Mouse (Mus musculus) monocyte, adult 2 months (primary cell): ENCODE measurements at regions not wholly inside any gene's neighbourhood (a gene's known extent, or its start where the extent isn't known, plus 50 kb on each side); places are given as distances from the start of the nearest gene placed in this dataset.
A peak's percentile ranks its signal among the peaks of the same experiment; 100 is the strongest.
"Not testable (repeated sequence)": the region's sequence is repeated elsewhere in the genome, so short reads cannot be mapped to it uniquely, and the experiment has no call there.

Experiments
- DNase-seq, 2 experiments: peaks; one replicate each; pipeline ENCODE4 v3.0.0; 2022; ENCODE audit warnings: low spot score in 2 of 2, low read depth in 1 of 2

DNA sequence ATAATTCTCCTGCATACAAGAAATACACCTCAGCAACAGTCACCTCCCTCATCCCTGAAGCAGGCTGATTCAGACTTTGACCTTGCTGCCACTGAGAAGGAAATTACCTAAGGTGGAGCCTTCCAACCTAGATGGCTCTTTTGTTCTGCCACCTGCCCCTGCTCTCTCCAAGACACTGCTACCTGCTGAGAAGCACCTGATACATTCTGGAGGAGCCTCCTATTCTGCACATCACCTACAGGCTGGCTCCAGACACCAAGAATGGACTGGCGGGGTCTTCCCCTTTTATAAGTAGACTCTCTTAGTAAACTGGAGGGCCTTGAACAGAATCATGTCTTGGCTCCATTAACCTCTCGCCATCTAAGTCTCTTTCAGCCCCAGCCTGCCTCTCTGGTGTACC, 1149.5 kb upstream of the 2610301B20Rik start:
- DNase-seq: not testable (repeated sequence)

DNA sequence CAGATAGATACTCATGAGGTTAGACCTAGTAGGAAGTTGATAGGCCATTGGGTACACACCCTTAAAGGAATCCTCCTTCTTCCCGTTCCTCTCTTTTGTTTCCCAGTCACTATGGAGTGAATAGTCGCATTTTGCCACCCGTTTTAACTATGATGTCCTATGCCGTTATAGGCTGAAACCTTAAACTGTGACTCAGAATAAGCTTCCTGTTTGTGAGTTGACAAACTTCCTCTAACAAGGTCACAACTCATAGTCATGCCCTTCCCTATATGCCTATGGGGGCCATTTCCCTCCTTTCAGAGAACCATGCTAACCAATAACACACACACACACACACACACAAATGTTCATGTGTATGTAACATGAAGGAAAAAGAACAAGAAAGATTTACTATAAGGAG, 1136.6 kb upstream of the 2610301B20Rik start:
- peak in 1 of 2 experiments; percentile 5 for DNase-seq

DNA sequence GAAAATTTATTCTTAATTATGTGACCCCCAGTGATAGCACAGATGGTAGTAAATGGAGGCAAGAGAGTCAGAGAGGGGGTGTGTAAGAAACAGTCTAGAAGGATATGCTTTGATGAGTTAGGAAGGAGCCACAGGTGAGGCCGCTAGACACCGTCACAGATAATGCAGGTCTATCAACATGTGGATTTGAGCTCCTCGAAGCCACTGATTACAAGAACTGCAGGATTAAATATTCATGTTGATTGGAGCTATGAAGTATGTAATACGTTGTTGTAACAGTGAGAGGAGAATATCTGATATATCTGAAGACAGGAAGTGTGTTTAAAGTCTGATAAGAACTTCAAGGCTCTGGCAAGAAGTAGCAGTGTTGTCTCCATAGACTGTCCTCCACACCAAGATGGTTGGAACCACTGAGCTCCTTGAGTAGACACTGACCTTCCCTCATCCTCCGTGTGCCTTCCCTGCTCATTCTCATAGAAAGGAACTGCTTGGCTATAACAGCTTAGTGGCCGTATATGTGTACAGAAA, 1126.8 kb upstream of the 2610301B20Rik start:
- DNase-seq: no peak

DNA sequence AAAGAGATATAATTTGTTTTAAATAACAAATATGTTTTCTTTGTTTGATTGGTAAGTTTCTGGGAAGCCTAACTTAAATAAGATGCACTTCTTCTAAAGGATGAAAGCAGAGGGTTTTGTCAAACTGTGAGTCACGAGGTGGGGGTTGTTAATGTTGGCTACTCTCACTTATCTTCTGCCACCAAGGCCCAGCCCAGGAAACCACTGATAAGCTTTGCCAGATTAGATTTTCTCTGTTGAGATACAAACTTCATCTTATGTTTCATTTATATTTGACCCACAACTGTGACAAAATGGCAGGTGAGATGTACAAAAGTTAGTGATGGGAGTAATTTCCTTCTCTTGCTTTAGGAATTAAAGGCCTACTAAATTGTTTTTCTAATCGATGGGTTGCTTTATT, 1126.2 kb upstream of the 2610301B20Rik start:
- DNase-seq: no peak

- no peak for DNase-seq
Measured at GRCm38 (mm10) chr4:9749877-9750276, 1124.4 kb upstream of the 2610301B20Rik start.

DNA sequence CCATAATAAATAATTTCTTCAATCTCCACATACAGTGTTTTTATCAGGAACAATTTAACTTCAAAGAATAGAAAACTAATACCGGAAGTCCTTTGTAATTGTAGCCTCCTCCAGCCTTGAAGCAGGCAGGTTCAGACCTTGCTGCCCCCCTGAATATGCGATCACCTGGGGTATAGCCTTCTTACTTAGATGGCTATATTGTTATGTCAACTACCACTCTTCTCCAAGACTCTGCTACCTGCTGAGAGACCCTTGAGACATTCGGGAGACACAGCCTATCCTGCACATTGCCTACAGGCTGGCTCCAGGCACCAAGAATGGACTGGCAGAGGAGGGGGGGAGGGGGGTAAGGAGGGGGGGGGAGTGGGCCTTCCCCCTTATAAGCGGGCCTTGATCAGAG, 1123.9 kb upstream of the 2610301B20Rik start:
- no peak for DNase-seq

DNA sequence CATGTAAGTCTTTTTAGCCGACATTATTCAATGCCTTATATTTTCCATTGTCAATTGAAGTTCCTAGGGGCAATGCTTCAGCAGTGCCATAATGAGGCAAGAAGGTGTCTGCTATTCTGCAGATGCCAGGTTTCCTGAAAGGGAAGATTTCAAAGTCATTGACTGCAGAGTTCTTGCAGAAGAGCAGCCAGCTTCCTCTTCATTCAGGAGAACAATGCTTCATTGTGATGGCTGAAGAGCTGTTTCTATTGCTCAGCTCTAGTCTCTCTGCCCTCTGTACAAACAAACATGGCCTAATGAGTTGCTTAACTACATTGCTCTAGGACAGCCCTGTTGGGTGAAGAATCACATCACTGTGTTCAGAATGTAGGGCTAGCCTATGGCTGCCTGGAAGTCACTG, 1111.0 kb upstream of the 2610301B20Rik start:
- DNase-seq: no peak

DNA sequence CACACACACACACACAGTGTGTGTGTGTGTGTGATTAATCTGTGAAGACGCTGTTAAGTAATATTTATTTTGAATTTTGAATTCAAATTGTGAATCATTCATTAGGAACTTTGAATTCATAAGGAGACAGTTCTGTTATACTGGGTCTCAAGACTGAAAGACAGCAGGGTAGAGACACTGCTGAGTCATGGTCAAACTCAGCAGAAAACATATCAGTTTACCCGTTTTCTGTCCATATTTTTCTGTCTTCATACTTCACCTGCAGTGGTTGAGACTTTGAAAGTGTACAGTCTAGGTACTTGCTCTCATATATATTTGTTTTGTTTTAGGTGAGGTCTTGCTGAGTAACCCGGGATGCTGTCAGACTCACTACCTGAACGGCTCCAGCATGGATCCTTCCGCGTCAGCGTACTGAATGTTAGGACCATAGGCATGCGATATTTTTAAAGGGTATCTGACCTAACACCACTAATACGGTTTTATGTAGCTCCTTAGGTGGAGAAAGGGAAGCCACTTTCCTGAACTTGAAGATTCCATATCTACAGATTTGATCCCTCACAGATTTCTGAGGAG, 1104.6 kb upstream of the 2610301B20Rik start:
- DNase-seq: no peak

- peak in 1 of 2 experiments; percentile 14 for DNase-seq
Measured at GRCm38 (mm10) chr4:9770372-9771102, 1103.8 kb upstream of the 2610301B20Rik start.

DNA sequence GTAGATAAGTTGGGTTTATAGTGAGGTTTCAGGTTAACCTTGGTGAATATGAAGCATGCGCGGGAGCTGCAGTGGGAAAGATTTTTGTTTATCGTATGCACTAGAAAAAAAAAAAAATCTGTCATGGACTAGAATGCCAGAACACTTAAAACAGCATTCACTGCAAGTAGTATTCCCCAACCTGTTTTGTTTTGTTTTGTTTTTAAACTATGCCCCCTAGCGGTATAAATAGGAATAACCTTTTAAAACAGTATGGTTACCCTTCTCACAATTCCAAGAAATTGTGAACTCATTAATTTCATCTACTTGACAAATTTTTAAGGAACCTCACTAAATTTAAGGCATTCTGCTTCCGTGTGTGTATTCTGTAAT, 1103.2 kb upstream of the 2610301B20Rik start:
- DNase-seq: no peak

DNA sequence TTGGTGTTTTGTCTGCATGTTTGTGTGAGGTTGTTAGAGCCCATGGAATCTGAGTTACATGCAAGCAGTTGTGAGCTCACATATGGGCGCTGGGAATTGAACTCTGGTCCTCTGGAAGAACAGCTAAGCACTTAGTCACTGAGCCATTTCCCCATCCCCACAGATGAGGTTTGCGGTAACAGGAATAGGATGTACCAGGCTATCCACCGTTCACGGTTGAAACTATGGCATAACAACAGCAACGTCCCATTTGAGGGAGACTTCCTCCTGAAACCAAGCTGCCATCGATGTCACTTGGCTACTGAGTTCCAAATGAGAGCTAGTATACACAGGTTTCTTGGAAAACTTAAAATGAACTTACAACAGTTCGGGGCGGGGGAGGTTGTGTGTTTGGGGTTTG, 1095.9 kb upstream of the 2610301B20Rik start:
- no peak for DNase-seq

GRCm38 (mm10) chr4:9779594-9779993, 1094.7 kb upstream of the 2610301B20Rik start:
- DNase-seq: no peak

- peak in 1 of 2 experiments; percentile 7 for DNase-seq
Measured at GRCm38 (mm10) chr4:9780179-9780578, 1094.1 kb upstream of the 2610301B20Rik start.

- DNase-seq: no peak
Measured at GRCm38 (mm10) chr4:9781318-9781717, 1093.0 kb upstream of the 2610301B20Rik start.

- no peak for DNase-seq
Measured at GRCm38 (mm10) chr4:9787795-9788365, 1086.4 kb upstream of the 2610301B20Rik start.

DNA sequence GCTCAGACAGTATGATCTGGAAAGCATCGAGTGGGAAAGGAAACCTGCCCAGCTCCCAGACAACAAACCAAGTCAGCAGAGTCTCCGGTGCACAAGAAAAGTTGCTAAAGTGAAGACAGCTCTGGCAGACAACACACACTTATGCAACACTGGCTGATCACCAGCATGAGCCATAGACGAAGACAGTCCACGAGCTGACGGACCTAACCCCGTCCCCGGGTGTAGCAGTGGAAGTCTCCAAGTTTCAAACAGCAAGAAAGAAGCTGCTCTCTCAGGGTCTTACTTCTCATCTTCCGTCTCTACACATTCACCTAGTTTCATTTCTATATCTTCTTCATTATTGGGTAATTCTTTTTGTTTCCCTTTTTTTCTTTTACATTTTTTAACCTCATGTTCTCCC, 1083.8 kb upstream of the 2610301B20Rik start:
- no peak for DNase-seq
